Mouse (Mus musculus): ENCODE measurements around the gene Sbk2. TPM values are rescaled to one million over a fixed set of nuclear protein-coding genes. Genes with fewer than 3 reads are reported as not detected.

Sbk2 gene
- total and polyA plus RNA-seq, 2 experiments, result not detected

GRCm38 (mm10) chr7:4912248-4912647 is 52.0 kb downstream of the Sbk2 start:
- Histone ChIP-seq H3K9ac (ENCODE audit: low read depth, low read length) (no peak overlapping the region), H3K27ac (replicated peaks; ENCODE audit: insufficient read depth, low read depth, low read length) (no peak overlapping the region), H3K79me2 (ENCODE audit: control insufficient read depth, insufficient read depth, low read length) (peaks cover 14% of the 10 kb centered on the region; the same call in 1 of the 2 replicates), H3K36me3 (ENCODE audit: control insufficient read depth, insufficient read depth, low read length) (no peaks in the 10 kb centered on the region), H3K4me3 (ENCODE audit: insufficient read depth, low read depth, low read length) (no peak overlapping the region), H3K27me3 (ENCODE audit: control insufficient read depth, insufficient read depth, low read length) (no peaks in the 10 kb centered on the region), H3K4me1 (ENCODE audit: control insufficient read depth, insufficient read depth, low read length) (peaks cover 13% of the 10 kb centered on the region)
- TF ChIP-seq POLR2A (IDR thresholded peaks at IDR 0.05; ENCODE audit: extremely low read depth, insufficient read depth, low read length), result no peak
- no peak for TF ChIP-seq CTCF (IDR thresholded peaks at IDR 0.05; ENCODE audit: low read depth, low read length)
- no peak for DNase-seq (ENCODE audit: extremely low read depth, low read depth, low spot score)
- 65% methylated on average over 5 of the region's 5 CpGs for WGBS

DNA sequence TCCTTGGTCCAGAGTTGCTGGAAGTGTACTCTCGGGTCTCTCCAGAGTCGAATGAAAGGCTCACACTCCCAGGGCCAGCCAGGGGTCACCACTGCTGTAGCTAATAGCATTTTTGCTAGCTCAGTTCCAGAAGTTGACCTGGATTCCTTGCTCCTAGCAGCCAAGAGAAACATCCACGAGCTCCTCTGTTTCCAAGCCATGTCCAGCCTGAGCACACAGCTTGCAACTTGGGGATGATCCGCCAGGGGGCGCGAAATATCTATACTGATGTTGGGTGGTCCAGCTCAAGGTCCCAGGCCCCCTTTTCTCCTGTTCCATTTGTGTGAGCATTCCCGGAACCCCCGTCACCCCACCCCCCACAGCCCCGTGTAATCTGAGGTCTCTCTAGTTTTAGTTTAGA is 52.6 kb downstream of the Sbk2 start:
- WGBS, result 40% methylated on average over 9 of the region's 9 CpGs
- DNase-seq (ENCODE audit: extremely low read depth, low read depth, low spot score), result no peak

GRCm38 (mm10) chr7:4906466-4906950 is 57.7 kb downstream of the Sbk2 start, which contains the start of gene Gm36210:
Gene Gm36210 (minus strand): TSS chr7:4906516.
- 80% methylated on average over 10 of the region's 10 CpGs for WGBS
- Histone ChIP-seq H3K79me2 (ENCODE audit: control insufficient read depth, insufficient read depth, low read length) (no peaks in the 10 kb centered on the region), H3K4me1 (ENCODE audit: control insufficient read depth, insufficient read depth, low read length) (no peaks in the 10 kb centered on the region), H3K27me3 (ENCODE audit: control insufficient read depth, insufficient read depth, low read length) (no peaks in the 10 kb centered on the region), H3K9ac (ENCODE audit: low read depth, low read length) (no peak within 1 kb of the TSS), H3K27ac (replicated peaks; ENCODE audit: insufficient read depth, low read depth, low read length) (no peak within 1 kb of the TSS), H3K4me3 (ENCODE audit: insufficient read depth, low read depth, low read length) (no peak within 1 kb of the TSS), H3K36me3 (ENCODE audit: control insufficient read depth, insufficient read depth, low read length) (no peaks in the 10 kb centered on the region)
- no peak for DNase-seq (ENCODE audit: extremely low read depth, low read depth, low spot score)
- TF ChIP-seq POLR2A (IDR thresholded peaks at IDR 0.05; ENCODE audit: extremely low read depth, insufficient read depth, low read length), result no peak
- no peak for TF ChIP-seq CTCF (IDR thresholded peaks at IDR 0.05; ENCODE audit: low read depth, low read length)

More for the DNA sequence above, 52.6 kb downstream of the Sbk2 start:
- no peaks in the 10 kb centered on the region for H3K27me3 ChIP-seq (ENCODE audit: control insufficient read depth, insufficient read depth, low read length)
- no peaks in the 10 kb centered on the region for H3K36me3 ChIP-seq (ENCODE audit: control insufficient read depth, insufficient read depth, low read length)
- TF ChIP-seq CTCF (IDR thresholded peaks at IDR 0.05; ENCODE audit: low read depth, low read length), result peak; percentile 65
- TF ChIP-seq POLR2A (IDR thresholded peaks at IDR 0.05; ENCODE audit: extremely low read depth, insufficient read depth, low read length), result no peak
- no peak overlapping the region for H3K9ac ChIP-seq (ENCODE audit: low read depth, low read length)
- no peak overlapping the region for H3K4me3 ChIP-seq (ENCODE audit: insufficient read depth, low read depth, low read length)
- no peak overlapping the region for H3K27ac ChIP-seq (replicated peaks; ENCODE audit: insufficient read depth, low read depth, low read length)
- H3K79me2 ChIP-seq (ENCODE audit: control insufficient read depth, insufficient read depth, low read length), result peaks cover 10% of the 10 kb centered on the region; the same call in 1 of the 2 replicates
- H3K4me1 ChIP-seq (ENCODE audit: control insufficient read depth, insufficient read depth, low read length), result peaks cover 10% of the 10 kb centered on the region

DNA sequence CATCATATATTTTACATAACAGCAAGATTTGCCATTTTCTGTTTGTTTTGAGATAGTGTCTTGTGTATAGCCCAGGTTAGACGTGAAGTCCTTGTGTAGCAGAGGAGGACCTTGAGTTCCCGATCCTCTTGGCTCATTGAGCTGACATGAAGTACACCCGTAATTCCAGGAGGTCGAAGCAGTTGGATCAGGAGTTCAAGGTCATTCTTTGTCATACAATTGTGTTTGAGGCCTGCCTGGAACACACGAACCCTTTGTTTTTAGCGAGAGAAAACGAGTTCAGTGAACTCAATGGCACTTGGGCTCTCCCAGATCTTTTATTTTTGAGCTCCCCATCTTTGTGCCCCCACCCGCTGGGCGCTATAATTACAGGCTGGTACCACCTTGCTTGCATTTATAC is 61.8 kb downstream of the Sbk2 start:
- Histone ChIP-seq H3K79me2 (ENCODE audit: control insufficient read depth, insufficient read depth, low read length) (no peaks in the 10 kb centered on the region), H3K27ac (replicated peaks; ENCODE audit: insufficient read depth, low read depth, low read length) (no peak overlapping the region), H3K4me3 (ENCODE audit: insufficient read depth, low read depth, low read length) (no peak overlapping the region), H3K27me3 (ENCODE audit: control insufficient read depth, insufficient read depth, low read length) (no peaks in the 10 kb centered on the region), H3K9ac (ENCODE audit: low read depth, low read length) (no peak overlapping the region), H3K4me1 (ENCODE audit: control insufficient read depth, insufficient read depth, low read length) (0 out of 2 replicates have a peak, but pooled peaks cover 4% of the 10 kb centered on the region), H3K36me3 (ENCODE audit: control insufficient read depth, insufficient read depth, low read length) (no peaks in the 10 kb centered on the region)
- DNase-seq (ENCODE audit: extremely low read depth, low read depth, low spot score), result no peak
- TF ChIP-seq POLR2A (IDR thresholded peaks at IDR 0.05; ENCODE audit: extremely low read depth, insufficient read depth, low read length), result no peak
- no peak for TF ChIP-seq CTCF (IDR thresholded peaks at IDR 0.05; ENCODE audit: low read depth, low read length)
- WGBS, result 60% methylated on average over 9 of the region's 9 CpGs

DNA sequence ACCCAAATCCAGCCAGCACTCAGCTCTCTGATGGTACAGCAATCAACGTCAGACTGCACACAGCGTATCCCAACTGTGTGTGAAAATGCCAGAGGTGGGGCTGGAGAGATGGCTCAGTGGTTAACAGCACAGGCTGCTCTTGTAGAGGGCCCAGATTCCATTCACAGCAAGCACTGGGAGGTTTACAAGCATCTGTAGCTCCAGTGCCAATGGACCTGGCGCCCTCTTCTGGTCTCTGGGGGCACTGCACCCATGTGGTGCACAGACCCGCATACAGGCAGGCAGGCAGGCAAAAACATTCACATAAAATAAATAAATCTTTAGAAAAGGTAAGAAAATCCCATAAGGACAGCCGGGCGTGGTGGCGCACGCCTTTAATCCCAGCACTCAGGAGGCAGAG is 63.0 kb downstream of the Sbk2 start:
- no peak for DNase-seq (ENCODE audit: extremely low read depth, low read depth, low spot score)
- H3K4me1 ChIP-seq (ENCODE audit: control insufficient read depth, insufficient read depth, low read length), result 0 out of 2 replicates have a peak, but pooled peaks cover 4% of the 10 kb centered on the region
- H3K79me2 ChIP-seq (ENCODE audit: control insufficient read depth, insufficient read depth, low read length), result no peaks in the 10 kb centered on the region
- peak; percentile 77 for TF ChIP-seq CTCF (IDR thresholded peaks at IDR 0.05; ENCODE audit: low read depth, low read length)
- TF ChIP-seq POLR2A (IDR thresholded peaks at IDR 0.05; ENCODE audit: extremely low read depth, insufficient read depth, low read length), result no peak
- no peak overlapping the region for H3K27ac ChIP-seq (replicated peaks; ENCODE audit: insufficient read depth, low read depth, low read length)
- H3K9ac ChIP-seq (ENCODE audit: low read depth, low read length), result no peak overlapping the region
- WGBS, result 66% methylated on average over 8 of the region's 8 CpGs
- no peak overlapping the region for H3K4me3 ChIP-seq (ENCODE audit: insufficient read depth, low read depth, low read length)
- H3K36me3 ChIP-seq (ENCODE audit: control insufficient read depth, insufficient read depth, low read length), result no peaks in the 10 kb centered on the region
- H3K27me3 ChIP-seq (ENCODE audit: control insufficient read depth, insufficient read depth, low read length), result no peaks in the 10 kb centered on the region

GRCm38 (mm10) chr7:4900523-4900851 is 63.7 kb downstream of the Sbk2 start:
- no peaks in the 10 kb centered on the region for H3K36me3 ChIP-seq (ENCODE audit: control insufficient read depth, insufficient read depth, low read length)
- DNase-seq (ENCODE audit: extremely low read depth, low read depth, low spot score), result no peak
- H3K4me1 ChIP-seq (ENCODE audit: control insufficient read depth, insufficient read depth, low read length), result 0 out of 2 replicates have a peak, but pooled peaks cover 4% of the 10 kb centered on the region
- no peaks in the 10 kb centered on the region for H3K79me2 ChIP-seq (ENCODE audit: control insufficient read depth, insufficient read depth, low read length)
- H3K27ac ChIP-seq (replicated peaks; ENCODE audit: insufficient read depth, low read depth, low read length), result no peak overlapping the region
- H3K4me3 ChIP-seq (ENCODE audit: insufficient read depth, low read depth, low read length), result no peak overlapping the region; the same call in 1 of the 2 replicates
- H3K9ac ChIP-seq (ENCODE audit: low read depth, low read length), result no peak overlapping the region; the same call in 1 of the 2 replicates
- 38% methylated on average over 11 of the region's 11 CpGs for WGBS
- TF ChIP-seq CTCF (IDR thresholded peaks at IDR 0.05; ENCODE audit: low read depth, low read length), result no peak
- no peak for TF ChIP-seq POLR2A (IDR thresholded peaks at IDR 0.05; ENCODE audit: extremely low read depth, insufficient read depth, low read length)
- no peaks in the 10 kb centered on the region for H3K27me3 ChIP-seq (ENCODE audit: control insufficient read depth, insufficient read depth, low read length)
